Mouse (Mus musculus): ENCODE data around the gene Hoxd8.

Hoxd8 gene

DNA sequence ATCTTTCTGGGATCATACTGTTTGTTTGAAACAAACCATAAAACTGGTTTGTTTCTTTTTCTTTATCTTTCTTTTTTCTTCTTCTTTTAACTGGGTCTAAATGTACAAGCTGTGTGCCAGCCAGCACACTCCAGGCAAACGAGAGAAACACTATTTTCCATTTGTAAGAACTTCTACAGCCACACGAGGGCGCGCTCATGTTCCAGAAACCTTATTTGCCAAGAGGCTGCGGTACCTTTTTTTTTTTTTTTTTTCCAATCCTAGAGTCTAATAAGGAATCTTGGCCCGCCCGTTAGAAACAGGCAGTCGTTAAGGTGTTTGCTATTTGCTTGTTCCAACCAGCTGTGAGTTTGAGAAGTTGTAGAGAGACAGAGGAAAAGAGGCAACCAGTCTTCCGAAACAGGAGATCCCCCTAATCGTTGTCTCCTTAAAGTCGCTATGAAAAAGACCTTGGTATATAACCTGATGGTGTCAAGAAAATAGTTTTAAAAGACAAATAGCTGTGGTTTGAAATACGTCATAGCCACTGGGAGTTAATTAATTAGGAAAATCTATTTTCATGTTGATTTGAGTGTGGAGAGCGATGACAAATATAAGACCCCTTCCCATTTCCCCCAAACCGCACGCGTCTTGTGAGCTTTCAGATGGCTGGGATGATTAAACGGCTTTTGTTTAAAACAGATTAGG is 18.0 kb upstream of the Hoxd8 start:
- no peak for DNase-seq (ENCODE audit: low spot score in 2 of 2)

DNA sequence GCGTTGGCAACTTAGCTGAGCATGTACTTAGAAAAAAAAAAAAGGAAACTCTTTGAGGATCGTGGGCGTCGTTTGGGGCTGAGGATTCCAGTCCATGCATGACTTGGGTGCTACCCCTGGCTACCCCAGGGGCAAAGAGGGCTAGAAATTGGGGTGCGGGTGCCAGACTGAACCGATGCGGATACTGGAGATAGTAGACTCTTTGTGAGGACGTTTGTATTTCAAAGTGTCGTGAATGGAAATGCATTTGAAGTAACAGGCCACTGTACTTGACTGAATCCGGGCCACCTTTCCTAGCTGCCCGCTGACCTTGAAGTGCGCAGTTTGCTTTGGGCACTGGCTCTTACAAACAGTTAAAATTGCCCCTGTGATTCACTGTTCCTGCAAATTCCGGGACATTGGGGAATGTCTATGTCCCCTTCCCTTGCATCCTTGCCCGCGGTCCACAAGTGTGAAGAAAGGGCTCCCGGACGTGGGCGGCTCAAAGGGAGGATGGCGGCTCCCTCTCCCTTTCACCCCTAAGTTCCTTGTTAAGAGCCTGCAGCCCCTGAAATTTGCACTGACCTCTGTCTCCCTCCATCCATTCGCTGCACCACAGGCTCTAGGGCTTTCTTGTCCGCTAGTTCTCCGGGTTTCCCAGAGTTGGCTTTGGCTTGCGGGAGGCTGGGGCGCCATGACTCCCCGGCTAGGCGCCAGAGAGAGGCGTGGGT is 17.3 kb upstream of the Hoxd8 start:
- DNase-seq (ENCODE audit: low spot score in 2 of 2), result no peak

DNA sequence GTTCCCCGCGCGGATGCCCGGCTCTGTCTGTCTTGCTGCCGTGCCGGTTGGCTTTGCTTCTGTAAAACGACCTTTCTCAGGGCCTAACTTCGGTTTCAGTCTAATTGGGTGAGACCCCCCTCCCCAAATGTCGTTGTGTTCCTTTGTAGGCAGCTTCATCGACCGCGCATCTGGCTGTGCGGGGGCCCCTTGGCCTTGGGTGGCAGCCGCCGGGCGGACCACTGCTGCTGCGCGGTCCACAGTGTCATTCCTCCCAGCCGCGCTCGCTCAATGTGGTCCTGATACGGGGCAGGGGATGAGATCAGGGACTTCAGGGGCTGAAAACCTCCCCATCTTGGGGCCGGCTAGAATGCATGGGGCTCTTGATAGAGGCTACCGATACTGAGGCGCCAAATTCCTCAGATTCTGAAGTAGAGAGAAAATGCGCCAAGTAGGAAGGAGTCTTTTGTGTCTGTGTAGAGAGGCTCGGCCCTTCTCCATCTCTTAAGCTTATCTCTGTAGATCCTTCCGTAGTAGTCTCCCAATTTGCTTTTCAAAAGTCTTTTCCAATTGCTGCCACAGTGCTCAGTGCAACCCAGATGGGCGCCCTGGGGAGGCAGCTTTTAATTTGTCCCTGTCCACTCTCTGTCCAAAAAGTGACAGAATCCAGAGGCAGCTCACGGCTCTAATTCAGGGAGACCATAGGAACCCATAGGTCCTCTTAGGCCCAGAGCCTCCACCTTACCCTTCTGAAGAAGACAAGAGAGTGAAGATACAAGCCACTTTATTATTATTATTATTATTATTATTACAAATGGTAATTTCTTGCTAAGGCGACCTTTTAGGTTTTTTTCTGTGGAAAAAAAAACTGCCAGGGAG is 16.5 kb upstream of the Hoxd8 start:
- DNase-seq (ENCODE audit: low spot score in 2 of 2), result no peak

DNA sequence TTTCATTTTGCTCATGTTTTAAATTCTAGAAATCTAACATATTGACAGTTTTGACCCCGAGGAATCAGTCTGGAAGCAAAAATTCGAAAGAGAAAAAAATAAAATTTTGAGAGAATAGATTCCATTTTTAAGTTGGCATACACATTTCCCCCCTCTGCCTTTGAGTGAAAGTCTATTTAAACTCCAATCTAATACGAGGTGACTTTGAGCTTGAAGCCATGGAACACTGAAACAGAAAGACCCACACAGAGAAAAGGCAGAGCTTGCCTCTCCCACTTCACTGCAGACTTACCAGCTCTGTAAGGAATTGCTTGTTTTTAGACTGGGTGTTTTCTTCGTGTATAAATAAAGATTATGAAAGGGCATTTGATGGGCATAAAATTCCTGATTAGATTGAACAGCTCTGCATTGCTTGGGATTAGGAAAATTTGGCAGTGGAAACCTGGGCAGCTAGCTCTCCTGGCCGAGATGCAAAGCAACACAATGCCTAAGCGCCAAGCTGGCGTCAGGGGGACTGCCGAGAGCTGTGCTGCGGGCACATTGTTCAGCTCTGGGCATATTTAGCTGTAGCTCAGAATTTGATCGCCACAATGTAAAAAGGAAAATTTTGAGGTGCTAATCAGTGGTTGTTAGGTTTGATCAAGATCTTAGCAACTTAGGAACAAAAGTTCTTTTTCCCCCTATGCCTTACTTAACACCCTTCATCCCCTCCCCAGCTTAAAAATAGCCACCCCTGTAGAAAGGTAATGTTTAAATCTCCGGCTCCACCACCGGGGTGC is 15.4 kb upstream of the Hoxd8 start:
- DNase-seq (ENCODE audit: low spot score in 2 of 2), result no peak

DNA sequence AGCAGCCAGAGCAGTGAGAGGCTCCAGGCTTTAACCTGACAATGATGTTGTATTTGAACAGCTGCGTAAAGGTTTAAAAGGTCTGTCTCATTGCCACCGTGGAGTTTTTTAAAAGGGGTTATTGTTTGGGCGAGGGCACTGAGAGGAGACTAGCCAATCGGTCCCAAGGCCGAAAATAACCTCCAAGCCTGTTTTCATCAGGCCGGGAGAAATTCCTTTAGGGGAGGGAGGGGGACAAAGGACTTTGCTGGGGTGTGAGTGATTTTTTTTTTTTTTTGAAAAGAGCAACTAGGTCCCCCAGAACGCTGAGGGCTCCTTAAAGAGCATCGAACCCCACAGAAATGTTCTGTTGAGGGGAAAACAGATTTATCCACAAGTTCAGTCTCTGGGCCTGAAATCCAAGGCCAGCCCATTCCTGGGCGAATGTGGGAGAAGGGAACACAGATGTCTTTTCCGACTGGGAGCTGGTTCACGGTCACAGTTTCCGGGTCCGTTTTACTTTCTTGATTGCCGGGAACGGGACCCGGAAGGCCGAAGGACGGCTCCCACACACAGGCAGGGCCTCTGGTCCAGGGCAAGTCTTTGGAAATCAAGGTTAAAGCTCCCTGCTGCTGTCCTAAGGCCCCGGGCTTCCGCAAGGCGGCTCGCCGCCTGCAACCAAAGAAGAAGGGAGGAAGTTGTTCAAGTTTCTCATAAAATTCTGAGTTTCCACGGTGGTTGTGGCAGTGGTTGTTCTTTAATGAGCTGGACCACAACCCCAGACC is 14.7 kb upstream of the Hoxd8 start:
- DNase-seq (ENCODE audit: low spot score in 2 of 2), result no peak

DNA sequence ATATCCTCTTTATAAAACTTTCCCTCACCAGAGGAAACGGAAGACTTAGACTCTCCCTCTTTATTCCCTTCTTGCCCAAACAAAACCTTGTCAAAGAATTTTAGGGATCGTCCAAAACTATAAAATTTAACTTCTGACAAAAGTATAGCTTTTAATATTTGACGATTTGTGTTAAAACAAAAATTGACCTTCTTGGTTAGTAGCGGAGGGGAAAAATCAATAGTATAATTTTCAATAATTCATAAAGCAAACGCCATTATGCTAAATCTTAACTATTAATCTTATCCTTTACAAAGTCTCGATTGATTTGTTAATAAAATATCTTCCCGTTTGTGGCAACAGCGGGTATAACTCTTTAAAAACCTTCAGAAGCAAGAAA is 14.1 kb upstream of the Hoxd8 start:
- DNase-seq (ENCODE audit: low spot score in 2 of 2), result no peak

DNA sequence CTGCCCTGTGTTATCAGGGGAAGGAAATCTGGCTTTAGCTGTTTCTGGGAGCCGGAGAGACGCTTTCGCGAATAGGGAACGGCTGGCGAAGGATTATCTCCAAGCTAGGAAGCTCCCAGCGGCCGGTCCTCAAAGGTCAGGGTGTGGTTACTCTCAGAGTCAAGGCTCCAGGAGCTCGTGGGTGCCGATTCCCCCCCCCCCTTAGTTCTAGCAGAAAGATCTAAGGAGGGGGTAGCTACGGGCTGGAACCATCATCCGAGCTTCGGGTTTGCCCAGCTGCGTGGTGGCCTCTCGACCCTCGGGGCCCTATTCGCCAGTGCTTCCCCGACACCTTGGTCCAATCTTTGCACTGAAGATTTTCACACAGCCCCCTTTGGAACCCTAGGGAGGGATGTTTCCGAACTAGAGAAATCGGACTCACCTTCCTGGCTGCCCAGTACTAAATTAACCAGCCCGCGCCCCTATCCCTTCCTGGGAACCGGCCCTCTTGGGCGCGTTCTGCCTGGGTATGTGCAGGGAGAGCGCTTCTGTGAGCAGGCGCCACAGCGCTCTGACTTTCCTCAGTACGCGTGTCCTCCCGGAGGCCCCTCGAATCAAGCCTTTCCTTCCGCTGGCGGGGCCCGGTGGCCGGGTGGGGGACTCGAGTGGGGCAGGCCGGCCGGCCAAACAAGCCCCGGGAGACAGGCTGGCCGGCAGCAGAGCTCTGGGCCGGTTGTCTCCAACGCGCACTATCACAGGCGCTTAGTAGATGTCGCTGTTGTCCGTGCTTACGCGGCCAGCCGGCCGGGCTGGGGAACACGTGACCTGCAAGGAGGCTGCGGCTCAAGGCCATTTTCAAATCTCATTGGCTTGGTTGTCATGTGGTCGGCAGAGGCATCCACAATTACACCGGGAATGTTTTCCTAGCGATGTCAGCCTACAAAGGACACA is 13.1 kb upstream of the Hoxd8 start, which contains the start of gene Hoxd10:
TSS of gene Hoxd10 (plus strand) at position 903 of the 930 bp plus-strand sequence.
- DNase-seq (ENCODE audit: low spot score in 2 of 2), result no peak

DNA sequence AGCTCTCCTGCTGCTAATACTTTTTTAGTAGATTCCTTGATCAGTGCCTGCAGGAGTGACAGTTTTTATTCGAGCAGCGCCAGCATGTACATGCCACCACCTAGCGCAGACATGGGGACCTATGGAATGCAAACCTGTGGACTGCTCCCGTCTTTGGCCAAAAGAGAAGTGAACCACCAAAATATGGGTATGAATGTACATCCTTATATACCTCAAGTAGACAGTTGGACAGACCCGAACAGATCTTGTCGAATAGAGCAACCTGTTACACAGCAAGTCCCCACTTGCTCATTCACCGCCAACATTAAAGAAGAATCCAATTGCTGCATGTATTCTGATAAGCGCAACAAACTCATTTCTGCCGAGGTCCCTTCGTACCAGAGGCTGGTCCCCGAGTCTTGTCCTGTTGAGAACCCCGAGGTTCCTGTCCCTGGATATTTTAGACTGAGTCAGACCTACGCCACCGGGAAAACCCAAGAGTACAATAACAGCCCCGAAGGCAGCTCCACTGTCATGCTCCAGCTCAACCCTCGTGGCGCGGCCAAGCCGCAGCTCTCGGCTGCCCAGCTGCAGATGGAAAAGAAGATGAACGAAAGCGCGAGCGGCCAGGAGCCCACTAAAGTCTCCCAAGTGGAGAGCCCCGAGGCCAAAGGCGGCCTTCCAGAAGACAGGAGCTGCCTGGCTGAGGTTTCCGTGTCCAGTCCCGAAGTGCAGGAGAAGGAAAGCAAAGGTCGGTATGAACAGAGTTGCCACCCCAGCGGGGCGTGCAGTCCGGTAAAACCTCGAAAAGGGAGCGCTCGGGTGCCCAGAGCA is 12.2 kb upstream of the Hoxd8 start:
- DNase-seq (ENCODE audit: low spot score in 2 of 2), result no peak

DNA sequence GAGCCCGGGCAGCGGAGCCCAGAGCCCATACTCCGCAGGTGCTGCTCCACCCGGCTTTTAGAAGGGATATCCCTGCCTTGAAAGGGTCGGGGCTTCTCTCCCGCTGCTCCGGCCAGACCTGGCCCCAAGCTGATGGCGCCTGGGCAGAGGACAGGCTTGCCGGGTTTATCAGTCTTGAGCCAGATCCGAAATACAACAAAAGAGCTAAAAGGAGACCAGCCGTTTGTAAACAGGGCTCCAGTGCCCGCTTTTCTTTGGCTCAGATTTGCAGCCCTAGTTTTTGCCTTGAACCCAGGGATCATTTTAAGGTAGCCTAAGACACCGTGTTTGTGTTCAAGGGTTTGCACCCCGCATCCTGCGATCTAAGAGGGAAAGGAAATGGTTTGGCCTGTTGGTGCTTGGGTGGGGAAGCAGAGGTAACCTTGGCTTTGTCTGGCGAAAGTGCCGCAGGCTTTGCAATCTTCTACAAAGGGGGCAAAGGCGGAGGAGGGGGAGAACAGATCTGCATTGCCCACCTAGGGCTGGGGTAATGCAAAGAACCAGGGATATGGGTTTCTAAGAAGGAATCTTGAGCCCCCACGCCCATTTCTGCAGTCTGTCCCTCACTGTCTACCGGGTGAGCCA is 11.5 kb upstream of the Hoxd8 start:
- no peak for DNase-seq (ENCODE audit: low spot score in 2 of 2)

DNA sequence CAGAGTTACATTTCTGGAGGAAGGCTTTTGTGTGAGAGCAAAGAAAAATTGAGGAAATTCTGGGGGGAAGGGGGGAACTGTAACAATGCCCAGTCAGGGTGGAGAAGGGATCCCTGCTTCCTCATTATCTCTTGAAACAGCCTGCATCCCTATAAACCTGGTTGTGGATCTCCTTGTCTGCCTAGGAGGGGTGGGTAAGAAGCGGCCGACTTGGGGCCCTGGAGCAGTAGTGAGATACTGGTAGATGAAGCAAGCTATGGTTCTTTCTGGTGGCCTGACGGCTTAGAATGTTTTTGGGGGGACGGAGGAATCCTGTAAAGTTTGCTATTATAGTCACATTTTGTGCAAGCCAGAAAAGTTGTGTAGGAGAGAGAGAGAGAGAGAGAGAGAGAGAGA is 11.0 kb upstream of the Hoxd8 start:
- DNase-seq (ENCODE audit: low spot score in 2 of 2), result no peak

DNA sequence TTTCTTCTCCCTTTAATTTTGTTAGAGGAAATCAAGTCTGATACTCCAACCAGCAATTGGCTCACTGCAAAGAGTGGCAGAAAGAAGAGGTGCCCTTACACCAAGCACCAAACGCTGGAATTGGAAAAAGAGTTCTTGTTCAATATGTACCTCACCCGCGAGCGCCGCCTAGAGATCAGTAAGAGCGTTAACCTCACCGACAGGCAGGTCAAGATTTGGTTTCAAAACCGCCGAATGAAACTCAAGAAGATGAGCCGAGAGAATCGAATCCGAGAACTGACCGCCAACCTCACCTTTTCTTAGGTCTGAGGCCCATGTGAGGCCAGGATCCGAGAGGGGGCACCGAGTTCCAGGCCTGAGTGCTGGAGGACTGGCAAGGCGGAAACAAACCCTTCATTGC is 10.3 kb upstream of the Hoxd8 start:
- DNase-seq (ENCODE audit: low spot score in 2 of 2), result no peak

DNA sequence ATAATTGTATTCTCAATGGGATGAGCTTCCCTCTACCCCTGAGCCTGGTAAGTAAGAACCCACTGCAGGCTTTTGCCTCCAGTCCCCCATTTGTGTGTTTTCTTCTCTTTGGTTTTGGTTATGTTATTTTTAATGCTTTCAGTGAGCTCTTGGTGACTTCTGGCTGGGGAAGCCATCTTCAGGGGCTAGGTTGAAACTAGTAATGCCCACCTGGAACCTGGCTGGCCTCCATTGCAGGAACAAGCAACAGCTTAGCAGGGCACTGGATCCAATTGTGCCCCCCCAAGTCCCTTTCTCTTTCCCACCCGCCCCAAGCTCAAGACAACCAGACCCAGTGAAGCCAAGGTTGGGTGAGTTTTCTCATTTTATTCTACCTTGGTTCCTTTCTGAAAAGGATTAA is 9.0 kb upstream of the Hoxd8 start:
- no peak for DNase-seq (ENCODE audit: low spot score in 2 of 2)

DNA sequence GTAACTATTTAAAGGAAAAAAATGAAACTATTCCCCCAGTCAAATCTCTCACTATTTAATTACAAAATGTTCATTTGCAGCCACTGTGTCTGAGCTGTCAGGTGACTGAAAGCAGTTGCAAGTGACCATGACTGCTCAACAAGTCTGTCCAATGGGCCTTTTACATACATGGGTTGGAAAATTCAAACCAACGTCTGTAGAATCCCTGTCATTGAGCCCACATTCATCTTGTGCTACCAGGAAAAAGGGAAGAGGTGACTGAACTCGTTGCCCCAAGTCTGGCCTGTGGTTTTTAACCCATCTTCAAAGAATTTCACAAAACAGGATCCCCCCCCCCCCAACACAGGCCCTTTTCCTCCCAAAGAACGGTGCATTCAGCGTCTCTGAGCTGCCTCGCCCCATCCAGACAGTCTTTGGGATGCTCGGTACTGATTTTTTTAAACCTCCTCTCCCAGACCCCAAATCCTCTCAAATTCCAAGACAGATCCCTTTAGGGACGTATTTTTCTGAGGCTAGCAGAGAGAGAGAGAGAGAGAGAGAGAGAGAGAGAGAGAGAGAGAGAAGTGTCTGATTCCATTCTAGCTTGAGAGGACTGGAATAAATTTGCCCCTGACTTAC is 8.5 kb upstream of the Hoxd8 start:
- no peak for DNase-seq (ENCODE audit: low spot score in 2 of 2)

DNA sequence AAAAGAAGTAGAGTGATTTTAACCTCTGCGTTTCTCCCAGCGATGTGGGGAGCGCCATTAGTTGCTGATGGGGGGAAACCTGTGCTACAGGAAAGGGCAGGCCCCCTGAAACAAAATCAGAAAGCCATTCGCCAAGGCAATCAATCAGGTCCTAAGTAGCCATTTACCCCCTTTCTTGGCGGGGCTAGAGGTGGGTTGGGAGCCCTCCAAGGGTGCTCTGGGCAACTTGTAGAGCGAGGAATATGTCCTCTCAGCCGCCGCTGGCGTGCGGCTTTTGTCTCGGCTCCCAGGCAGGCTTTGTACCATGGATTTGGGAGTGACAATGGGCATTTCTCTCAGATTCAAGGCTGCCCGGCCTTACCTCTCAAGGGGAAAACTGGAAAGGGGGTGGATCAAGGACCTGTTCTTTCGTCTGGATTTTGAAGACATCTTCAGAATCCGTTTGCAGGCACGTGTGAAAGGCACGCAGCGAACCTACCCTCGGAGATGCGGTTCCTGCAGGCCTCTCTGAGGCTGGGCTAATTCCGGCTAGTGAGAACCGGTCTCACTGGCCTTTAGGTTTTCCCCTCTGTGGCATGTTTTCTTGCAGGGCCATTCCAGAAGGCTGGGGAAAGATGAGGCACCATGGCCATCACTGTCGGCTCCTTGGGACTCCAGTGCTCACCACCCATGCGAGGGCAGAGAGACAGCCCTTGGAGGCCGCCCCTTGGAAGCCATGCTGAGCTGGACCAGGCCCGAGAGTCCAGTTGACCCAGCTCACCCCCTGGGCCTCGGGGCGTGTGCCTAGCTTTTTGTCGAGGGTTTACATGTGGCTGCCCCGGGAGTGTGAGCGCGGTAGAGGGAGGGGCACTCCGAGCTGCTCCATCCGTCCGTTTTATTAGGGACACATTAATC is 7.7 kb upstream of the Hoxd8 start:
- no peak for DNase-seq (ENCODE audit: low spot score in 2 of 2)

DNA sequence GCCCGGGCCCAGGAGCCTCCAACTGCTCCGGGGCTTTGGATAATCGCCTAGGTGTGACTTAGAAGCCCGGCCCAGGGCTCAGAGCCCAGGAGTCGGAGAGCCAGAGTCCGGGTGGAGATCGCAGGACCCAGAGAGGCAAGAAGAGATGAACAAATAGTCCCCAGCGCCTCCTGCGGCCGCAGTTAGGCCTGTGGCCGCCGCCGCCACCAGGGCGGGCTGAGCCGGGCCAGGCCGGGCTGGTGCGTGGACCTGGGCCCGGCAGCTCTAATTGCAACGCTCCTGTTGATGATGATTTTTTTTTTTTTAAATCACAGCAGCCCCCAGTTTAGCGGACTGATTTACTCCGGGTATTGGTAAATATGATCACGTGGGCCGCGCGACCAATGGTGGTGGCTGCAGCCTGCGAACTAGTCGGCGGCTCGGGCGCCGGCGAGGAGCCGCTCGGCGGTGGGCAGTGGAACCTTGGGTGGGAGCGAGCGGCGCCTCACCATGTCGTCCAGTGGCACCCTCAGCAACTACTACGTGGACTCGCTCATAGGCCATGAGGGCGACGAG is 6.8 kb upstream of the Hoxd8 start, which contains the start of gene Hoxd9:
TSS of gene Hoxd9 (plus strand) at position 161 of the 555 bp plus-strand sequence.
- no peak for DNase-seq (ENCODE audit: low spot score in 2 of 2)

DNA sequence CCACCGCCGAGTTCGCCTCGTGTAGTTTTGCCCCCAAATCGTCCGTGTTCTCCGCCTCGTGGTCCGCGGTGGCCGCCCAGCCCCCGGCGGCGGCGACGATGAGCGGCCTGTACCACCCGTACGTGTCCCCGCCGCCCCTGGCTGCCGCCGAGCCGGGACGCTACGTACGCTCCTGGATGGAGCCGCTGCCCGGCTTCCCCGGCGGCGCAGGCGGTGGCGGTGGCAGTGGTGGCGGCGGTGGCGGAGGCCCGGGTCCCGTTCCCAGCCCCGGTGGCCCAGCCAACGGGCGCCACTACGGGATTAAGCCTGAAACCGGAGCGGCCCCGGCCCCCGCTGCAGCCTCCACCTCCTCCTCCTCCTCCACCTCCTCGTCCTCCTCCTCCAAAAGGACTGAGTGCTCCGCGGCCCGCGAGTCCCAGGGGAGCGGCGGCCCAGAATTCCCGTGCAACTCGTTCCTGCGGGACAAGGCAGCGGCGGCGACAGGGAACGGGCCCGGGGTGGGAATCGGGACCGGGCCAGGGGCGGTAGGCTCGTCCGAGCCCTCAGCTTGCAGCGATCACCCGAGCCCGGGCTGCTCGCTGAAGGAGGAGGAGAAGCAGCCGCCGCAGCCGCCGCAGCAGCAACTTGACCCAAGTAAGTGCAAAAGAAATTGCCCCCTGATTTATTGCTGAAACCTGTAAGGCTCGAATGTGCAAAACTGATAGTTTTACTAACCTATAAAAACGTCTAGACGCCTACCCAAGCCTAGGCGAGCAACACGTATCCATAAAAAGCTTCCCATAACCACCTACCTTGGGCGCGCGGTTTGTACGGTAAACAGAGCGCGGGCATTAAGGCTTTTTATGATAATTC is 6.0 kb upstream of the Hoxd8 start:
- no peak for DNase-seq (ENCODE audit: low spot score in 2 of 2)

All from frontal cortex, postnatal 14 days (tissue).